Mouse (Mus musculus): ENCODE measurements at regions not wholly inside any gene's neighbourhood (a gene's known extent, or its start where the extent isn't known, plus 50 kb on each side); places are given as distances from the start of the nearest gene placed in this dataset.

DNA sequence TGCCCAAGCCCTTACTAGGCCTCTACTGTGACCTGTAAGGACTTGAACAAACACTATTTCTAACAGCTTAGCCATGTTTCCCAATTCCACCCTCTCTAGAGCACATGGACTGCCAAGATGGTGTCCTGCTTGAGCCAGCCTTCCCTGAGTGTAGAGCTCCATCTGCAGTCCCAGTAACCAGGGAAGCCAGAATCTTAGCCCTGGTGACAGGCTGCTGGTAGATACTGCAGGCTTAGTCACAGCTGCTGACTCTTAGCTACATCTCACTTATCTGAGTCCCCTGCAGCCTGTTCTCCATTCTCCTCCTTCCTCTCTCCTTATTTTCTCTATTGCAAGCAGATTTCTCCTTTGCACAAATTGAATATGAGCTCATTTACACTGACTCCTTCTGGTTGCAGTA lies 101.5 kb upstream of the Foxa2 start:
- no peaks in the 10 kb centered on the region for H3K27me3 ChIP-seq (ENCODE audit: control insufficient read depth, insufficient read depth, low read length, poor library complexity, severe bottlenecking)
- H3K27ac ChIP-seq (ENCODE audit: insufficient read depth, low read length): no peak overlapping the region
- H3K4me3 ChIP-seq (ENCODE audit: low read depth, low read length): no peak overlapping the region
- H3K36me3 ChIP-seq (ENCODE audit: control insufficient read depth, insufficient read depth, low read length, poor library complexity, severe bottlenecking): no peaks in the 10 kb centered on the region
- TF ChIP-seq POLR2A (IDR thresholded peaks at IDR 0.05; ENCODE audit: insufficient read depth, low read length) (no peak), CTCF (IDR thresholded peaks at IDR 0.05; ENCODE audit: low read depth, low read length) (no peak), EP300 (IDR thresholded peaks at IDR 0.05; ENCODE audit: insufficient read depth, low read depth, low read length) (no peak)
- H3K9me3 ChIP-seq (replicated peaks; ENCODE audit: control insufficient read depth, insufficient read depth, low read length, poor library complexity, severe bottlenecking): no peaks in the 10 kb centered on the region
- H3K4me1 ChIP-seq (ENCODE audit: control insufficient read depth, insufficient read depth, low read length): no peaks in the 10 kb centered on the region
- no peak overlapping the region for H3K9ac ChIP-seq (ENCODE audit: low read depth, poor library complexity, severe bottlenecking)

DNA sequence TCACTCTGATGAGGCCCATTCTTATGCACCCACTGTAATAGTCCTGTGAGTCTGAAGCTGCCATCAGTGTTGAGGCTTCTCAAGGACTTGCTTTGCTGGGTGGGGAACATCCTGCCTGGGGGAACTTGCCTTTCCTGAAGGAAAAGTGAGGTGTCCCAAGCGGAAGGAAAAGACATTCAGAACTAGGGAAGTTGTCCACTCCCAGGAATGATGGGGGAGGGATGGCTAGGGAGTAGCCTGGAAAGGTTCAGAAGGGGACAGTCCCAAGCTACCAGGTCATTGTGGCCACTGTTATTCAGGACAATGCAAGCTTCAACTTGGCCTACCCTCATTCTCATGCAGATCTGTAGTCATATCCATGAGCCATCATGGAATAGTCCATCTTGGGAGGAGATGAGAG lies 102.7 kb upstream of the Foxa2 start:
- no peak overlapping the region for H3K27ac ChIP-seq (ENCODE audit: insufficient read depth, low read length)

DNA sequence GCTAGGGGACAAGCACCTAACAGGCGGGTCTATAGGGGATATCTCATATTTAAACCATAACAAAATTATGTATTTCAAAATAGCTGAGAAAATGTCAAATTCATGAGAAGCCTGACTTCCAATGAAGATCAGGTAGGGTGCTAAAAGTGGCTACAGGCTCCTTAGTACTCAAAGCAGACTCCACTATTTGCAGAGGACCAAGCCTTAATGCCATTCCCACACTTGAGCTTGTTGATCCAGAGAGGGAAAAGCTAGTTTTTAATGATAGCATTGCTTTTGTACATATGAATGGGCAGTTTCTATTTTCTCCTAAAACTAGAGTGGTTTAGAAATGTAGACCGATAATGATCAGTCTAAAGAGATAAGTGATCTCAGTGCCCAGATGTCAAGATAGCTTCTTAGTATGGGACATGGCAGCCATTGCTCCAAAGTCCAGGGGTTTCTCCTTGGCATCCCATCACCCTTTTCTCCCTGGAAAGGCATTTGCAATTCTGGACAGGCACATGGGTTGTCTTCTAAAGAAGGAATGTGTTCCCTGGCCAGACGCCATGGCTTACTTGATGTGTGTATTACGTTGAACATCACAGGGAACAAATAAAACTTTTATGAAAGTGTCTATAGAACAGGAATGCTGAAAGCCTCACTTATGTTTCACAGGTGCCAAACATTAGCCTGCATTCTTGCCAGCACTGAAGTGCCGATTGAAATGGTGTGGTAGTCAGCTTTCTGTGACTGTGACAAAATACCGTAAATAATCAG lies 106.9 kb upstream of the Foxa2 start:
- Histone ChIP-seq H3K27me3 (ENCODE audit: control insufficient read depth, insufficient read depth, low read length, poor library complexity, severe bottlenecking) (no peaks in the 10 kb centered on the region), H3K27ac (ENCODE audit: insufficient read depth, low read length) (no peak overlapping the region), H3K4me3 (ENCODE audit: low read depth, low read length) (no peak overlapping the region), H3K4me1 (ENCODE audit: control insufficient read depth, insufficient read depth, low read length) (no peaks in the 10 kb centered on the region), H3K9ac (ENCODE audit: low read depth, poor library complexity, severe bottlenecking) (no peak overlapping the region), H3K9me3 (replicated peaks; ENCODE audit: control insufficient read depth, insufficient read depth, low read length, poor library complexity, severe bottlenecking) (no peaks in the 10 kb centered on the region), H3K36me3 (ENCODE audit: control insufficient read depth, insufficient read depth, low read length, poor library complexity, severe bottlenecking) (no peaks in the 10 kb centered on the region)
- TF ChIP-seq CTCF (IDR thresholded peaks at IDR 0.05; ENCODE audit: low read depth, low read length): no peak

More for the DNA sequence above, 102.7 kb upstream of the Foxa2 start:
- TF ChIP-seq EP300 (IDR thresholded peaks at IDR 0.05; ENCODE audit: insufficient read depth, low read depth, low read length) (no peak), CTCF (IDR thresholded peaks at IDR 0.05; ENCODE audit: low read depth, low read length) (no peak), POLR2A (IDR thresholded peaks at IDR 0.05; ENCODE audit: insufficient read depth, low read length) (no peak)
- no peak overlapping the region for H3K9ac ChIP-seq (ENCODE audit: low read depth, poor library complexity, severe bottlenecking)
- H3K4me1 ChIP-seq (ENCODE audit: control insufficient read depth, insufficient read depth, low read length): no peaks in the 10 kb centered on the region
- no peaks in the 10 kb centered on the region for H3K36me3 ChIP-seq (ENCODE audit: control insufficient read depth, insufficient read depth, low read length, poor library complexity, severe bottlenecking)
- H3K27me3 ChIP-seq (ENCODE audit: control insufficient read depth, insufficient read depth, low read length, poor library complexity, severe bottlenecking): no peaks in the 10 kb centered on the region
- no peak overlapping the region for H3K4me3 ChIP-seq (ENCODE audit: low read depth, low read length)
- no peaks in the 10 kb centered on the region for H3K9me3 ChIP-seq (replicated peaks; ENCODE audit: control insufficient read depth, insufficient read depth, low read length, poor library complexity, severe bottlenecking)

DNA sequence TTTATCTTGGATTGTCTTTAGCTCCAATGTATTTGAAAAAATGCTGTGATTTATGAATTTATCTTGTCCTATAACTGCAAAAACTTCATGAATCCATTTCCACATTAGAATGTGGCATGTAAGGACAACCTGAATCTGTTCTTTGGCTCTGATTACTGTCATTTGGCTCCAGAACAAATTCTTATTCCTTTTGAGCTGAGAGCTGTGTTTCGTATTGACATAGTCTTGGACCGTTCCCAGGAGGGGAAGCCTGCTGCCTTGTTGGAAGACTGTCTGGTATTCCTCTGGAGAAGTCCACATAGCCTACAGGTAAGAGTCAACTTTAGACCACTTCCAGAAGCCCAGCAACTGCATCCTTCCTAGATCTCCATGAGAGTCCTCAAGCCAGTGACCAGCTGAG lies 109.4 kb upstream of the Foxa2 start:
- no peak overlapping the region for H3K27ac ChIP-seq (ENCODE audit: insufficient read depth, low read length)
- no peak for TF ChIP-seq POLR2A (IDR thresholded peaks at IDR 0.05; ENCODE audit: insufficient read depth, low read length)
- no peak for TF ChIP-seq CTCF (IDR thresholded peaks at IDR 0.05; ENCODE audit: low read depth, low read length)
- TF ChIP-seq EP300 (IDR thresholded peaks at IDR 0.05; ENCODE audit: insufficient read depth, low read depth, low read length): no peak

DNA sequence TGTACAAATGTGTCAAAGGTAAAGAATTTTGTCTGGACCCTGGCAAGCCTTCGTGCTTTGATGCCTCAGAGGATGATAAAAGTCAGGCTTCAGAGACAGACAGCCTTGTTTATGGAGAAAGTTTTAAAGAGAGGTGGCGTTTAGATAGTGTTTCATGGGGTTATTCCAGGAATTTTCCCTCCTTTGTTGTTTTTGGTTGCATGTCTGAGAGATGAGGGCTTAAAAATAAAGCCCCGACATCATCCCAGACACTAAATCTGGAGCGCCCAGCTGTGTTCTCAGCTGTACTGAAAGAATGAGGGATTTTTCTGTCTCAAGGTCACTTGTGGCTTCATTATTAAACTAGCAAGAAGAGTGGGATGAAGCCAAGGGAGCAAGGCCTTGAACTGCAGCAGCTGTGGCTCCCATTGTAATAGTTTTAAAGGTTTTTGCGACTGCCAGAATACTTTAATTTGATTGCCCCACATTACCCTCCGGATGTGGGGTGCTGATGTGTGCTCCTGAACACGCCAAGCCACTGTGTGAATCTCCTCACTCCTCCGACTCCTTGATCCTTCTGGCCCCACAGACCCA lies 112.3 kb upstream of the Foxa2 start:
- H3K36me3 ChIP-seq (ENCODE audit: control insufficient read depth, insufficient read depth, low read length, poor library complexity, severe bottlenecking): no peaks in the 10 kb centered on the region
- no peak overlapping the region for H3K9ac ChIP-seq (ENCODE audit: low read depth, poor library complexity, severe bottlenecking)
- H3K4me1 ChIP-seq (ENCODE audit: control insufficient read depth, insufficient read depth, low read length): no peaks in the 10 kb centered on the region
- H3K27ac ChIP-seq (ENCODE audit: insufficient read depth, low read length): no peak overlapping the region
- TF ChIP-seq POLR2A (IDR thresholded peaks at IDR 0.05; ENCODE audit: insufficient read depth, low read length) (no peak), EP300 (IDR thresholded peaks at IDR 0.05; ENCODE audit: insufficient read depth, low read depth, low read length) (no peak), CTCF (IDR thresholded peaks at IDR 0.05; ENCODE audit: low read depth, low read length) (no peak)
- no peaks in the 10 kb centered on the region for H3K27me3 ChIP-seq (ENCODE audit: control insufficient read depth, insufficient read depth, low read length, poor library complexity, severe bottlenecking)
- no peaks in the 10 kb centered on the region for H3K9me3 ChIP-seq (replicated peaks; ENCODE audit: control insufficient read depth, insufficient read depth, low read length, poor library complexity, severe bottlenecking)
- H3K4me3 ChIP-seq (ENCODE audit: low read depth, low read length): no peak overlapping the region

More for the DNA sequence above, 109.4 kb upstream of the Foxa2 start:
- no peaks in the 10 kb centered on the region for H3K9me3 ChIP-seq (replicated peaks; ENCODE audit: control insufficient read depth, insufficient read depth, low read length, poor library complexity, severe bottlenecking)
- H3K4me3 ChIP-seq (ENCODE audit: low read depth, low read length): no peak overlapping the region
- H3K27me3 ChIP-seq (ENCODE audit: control insufficient read depth, insufficient read depth, low read length, poor library complexity, severe bottlenecking): no peaks in the 10 kb centered on the region
- H3K9ac ChIP-seq (ENCODE audit: low read depth, poor library complexity, severe bottlenecking): no peak overlapping the region
- no peaks in the 10 kb centered on the region for H3K4me1 ChIP-seq (ENCODE audit: control insufficient read depth, insufficient read depth, low read length)
- no peaks in the 10 kb centered on the region for H3K36me3 ChIP-seq (ENCODE audit: control insufficient read depth, insufficient read depth, low read length, poor library complexity, severe bottlenecking)

DNA sequence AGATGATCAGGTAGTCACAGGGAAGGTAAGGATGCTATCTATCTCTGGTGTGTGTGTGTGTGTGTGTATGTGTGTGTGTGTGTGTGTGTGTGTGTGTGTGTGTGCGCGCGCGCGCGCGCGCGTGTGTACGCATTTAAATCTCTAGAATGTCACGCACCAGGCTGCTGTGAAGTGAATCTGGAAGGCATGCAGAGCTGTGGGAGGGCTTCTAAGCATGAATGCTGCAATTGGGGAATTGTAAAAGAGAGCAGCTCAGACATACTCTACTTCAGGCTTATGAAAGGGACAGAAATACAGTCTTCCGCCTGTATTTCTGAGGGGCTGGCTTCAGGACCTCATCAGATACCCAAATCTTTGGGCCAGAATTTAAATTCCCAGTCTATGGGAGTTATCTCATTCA lies 114.2 kb upstream of the Foxa2 start:
- Histone ChIP-seq H3K9me3 (replicated peaks; ENCODE audit: control insufficient read depth, insufficient read depth, low read length, poor library complexity, severe bottlenecking) (no peaks in the 10 kb centered on the region), H3K36me3 (ENCODE audit: control insufficient read depth, insufficient read depth, low read length, poor library complexity, severe bottlenecking) (no peaks in the 10 kb centered on the region), H3K4me1 (ENCODE audit: control insufficient read depth, insufficient read depth, low read length) (no peaks in the 10 kb centered on the region), H3K4me3 (ENCODE audit: low read depth, low read length) (no peak overlapping the region), H3K27me3 (ENCODE audit: control insufficient read depth, insufficient read depth, low read length, poor library complexity, severe bottlenecking) (no peaks in the 10 kb centered on the region), H3K27ac (ENCODE audit: insufficient read depth, low read length) (no peak overlapping the region), H3K9ac (ENCODE audit: low read depth, poor library complexity, severe bottlenecking) (no peak overlapping the region)
- TF ChIP-seq CTCF (IDR thresholded peaks at IDR 0.05; ENCODE audit: low read depth, low read length) (no peak), EP300 (IDR thresholded peaks at IDR 0.05; ENCODE audit: insufficient read depth, low read depth, low read length) (no peak)
